Mouse (Mus musculus) limb, embryonic 14.5 days (tissue): ENCODE results near the gene Armc12. TPM values are rescaled to one million over a fixed set of nuclear protein-coding genes. Genes with fewer than 3 reads are reported as not detected.

Source experiments
- ATAC-seq: fragments of 200-750 bp; cut with Nextera tagmentation; 2 replicates; pipeline ENCODE4 v1.8.0; 2017; ENCODE audit warnings: low read depth, moderate number of reproducible peaks, moderate TSS enrichment; ENCODE audit not compliant: low FRiP score
- DNase-seq: peaks from one replicate; pipeline ENCODE4 v3.0.0-alpha.2; 2015; ENCODE audit warnings: low spot score
- H3K27ac ChIP-seq: fragments of 300-500 bp; sonication (generic); replicated peaks from 2 replicates; pipeline ENCODE4 v1.5.1; 2014; ENCODE audit warnings: low read depth, mild to moderate bottlenecking, low read length, moderate library complexity, mixed read lengths
- H3K27me3 ChIP-seq: fragments of 300-500 bp; sonication (generic); 2 replicates; pipeline ENCODE4 v1.6.1; 2014; ENCODE audit warnings: low read length, mixed read lengths; ENCODE audit not compliant: control insufficient read depth, insufficient read depth
- H3K36me3 ChIP-seq: fragments of 300-500 bp; sonication (generic); 2 replicates; pipeline ENCODE4 v1.6.1; 2014; ENCODE audit warnings: mild to moderate bottlenecking, low read length, moderate library complexity, mixed read lengths; ENCODE audit not compliant: control insufficient read depth, insufficient read depth
- H3K4me1 ChIP-seq: fragments of 300-500 bp; sonication (generic); 2 replicates; pipeline ENCODE4 v1.6.1; 2014; ENCODE audit warnings: antibody characterized with exemption, low read length, mixed read lengths; ENCODE audit not compliant: control insufficient read depth, insufficient read depth
- H3K4me2 ChIP-seq: fragments of 300-500 bp; sonication (generic); replicated peaks from 2 replicates; pipeline ENCODE4 v1.6.1; 2014; ENCODE audit warnings: low read depth, mild to moderate bottlenecking, low read length, moderate library complexity; ENCODE audit not compliant: severe bottlenecking
- H3K4me3 ChIP-seq: fragments of 300-500 bp; sonication (generic); replicated peaks from 2 replicates; pipeline ENCODE4 v1.5.1; 2014; ENCODE audit warnings: low read length
- H3K9ac ChIP-seq: fragments of 300-500 bp; sonication (generic); 2 replicates; pipeline ENCODE4 v1.6.1; 2014; ENCODE audit warnings: mild to moderate bottlenecking, low read depth, low read length, moderate library complexity; ENCODE audit not compliant: severe bottlenecking
- H3K9me3 ChIP-seq: fragments of 300-500 bp; sonication (generic); 2 replicates; pipeline ENCODE4 v1.6.1; 2016; ENCODE audit warnings: low read length; ENCODE audit not compliant: control insufficient read depth
- POLR2A ChIP-seq: fragments of 200-500 bp; IDR thresholded peaks from 2 replicates; pipeline ENCODE4 v1.8.0; 2012; ENCODE audit warnings: inconsistent platforms, mild to moderate bottlenecking, moderate library complexity, borderline replicate concordance; ENCODE audit not compliant: insufficient read depth, insufficient read length; ENCODE audit errors: extremely low read depth
- WGBS: fragments of 180-500 bp; shearing (Covaris S2); extraction: QIAGEN DNeasy Blood & Tissue Kit; methylation state at CpG from one replicate; pipeline ENCODE4 v1.1.7; 2014; 5-methylcytosine and 5-hydroxymethylcytosine counted together
- polyA plus RNA-seq, 2 experiments: library from polyadenylated mRNA; depleted of rRNA in 1 of 2; stranded (reverse) in 1 of 2; unstranded in 1 of 2; fragments of >200 nt; fragmentation: Nextera tagmentation in 1 of 2; extraction: Ambion mirVana in 1 of 2; gene quantifications; 2 replicates each; pipeline versions ENCODE4 v1.2.1 to v1.2.3; 2012 to 2014

Gene Armc12
- polyA plus RNA-seq, 2 experiments: 0.04 TPM; not detected in 1

DNA sequence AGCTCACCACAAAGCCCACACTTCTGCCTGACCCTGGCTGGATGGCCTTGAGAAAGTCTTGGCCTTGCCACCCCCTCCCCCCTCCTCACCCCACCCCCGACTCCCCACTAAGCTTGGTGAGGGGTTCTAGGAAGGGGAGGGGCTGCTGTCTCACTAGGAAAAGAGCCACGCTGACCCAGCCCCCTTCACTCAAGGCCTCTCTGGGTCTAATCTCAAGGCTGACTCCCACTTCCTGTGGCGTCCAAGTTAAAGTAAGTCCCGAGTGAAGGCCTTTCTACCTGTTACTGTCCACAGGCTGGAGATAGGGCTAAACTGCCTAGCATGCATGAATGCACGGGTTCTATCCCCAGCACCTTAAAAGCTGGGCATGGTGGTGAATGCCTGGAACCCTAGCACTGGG is 23.1 kb upstream of the Armc12 start:
- DNase-seq (no peak), ATAC-seq (no peak)
- Histone ChIP-seq H3K4me1 (peaks cover 14% of the 10 kb centered on the region), H3K9ac (no peak overlapping the region), H3K27me3 (no peaks in the 10 kb centered on the region), H3K9me3 (no peaks in the 10 kb centered on the region), H3K4me3 (no peak overlapping the region), H3K36me3 (no peaks in the 10 kb centered on the region), H3K27ac (no peak overlapping the region), H3K4me2 (no peak overlapping the region)
- no peak for TF ChIP-seq POLR2A
- WGBS: 32% methylated on average over 5 of the region's 5 CpGs

DNA sequence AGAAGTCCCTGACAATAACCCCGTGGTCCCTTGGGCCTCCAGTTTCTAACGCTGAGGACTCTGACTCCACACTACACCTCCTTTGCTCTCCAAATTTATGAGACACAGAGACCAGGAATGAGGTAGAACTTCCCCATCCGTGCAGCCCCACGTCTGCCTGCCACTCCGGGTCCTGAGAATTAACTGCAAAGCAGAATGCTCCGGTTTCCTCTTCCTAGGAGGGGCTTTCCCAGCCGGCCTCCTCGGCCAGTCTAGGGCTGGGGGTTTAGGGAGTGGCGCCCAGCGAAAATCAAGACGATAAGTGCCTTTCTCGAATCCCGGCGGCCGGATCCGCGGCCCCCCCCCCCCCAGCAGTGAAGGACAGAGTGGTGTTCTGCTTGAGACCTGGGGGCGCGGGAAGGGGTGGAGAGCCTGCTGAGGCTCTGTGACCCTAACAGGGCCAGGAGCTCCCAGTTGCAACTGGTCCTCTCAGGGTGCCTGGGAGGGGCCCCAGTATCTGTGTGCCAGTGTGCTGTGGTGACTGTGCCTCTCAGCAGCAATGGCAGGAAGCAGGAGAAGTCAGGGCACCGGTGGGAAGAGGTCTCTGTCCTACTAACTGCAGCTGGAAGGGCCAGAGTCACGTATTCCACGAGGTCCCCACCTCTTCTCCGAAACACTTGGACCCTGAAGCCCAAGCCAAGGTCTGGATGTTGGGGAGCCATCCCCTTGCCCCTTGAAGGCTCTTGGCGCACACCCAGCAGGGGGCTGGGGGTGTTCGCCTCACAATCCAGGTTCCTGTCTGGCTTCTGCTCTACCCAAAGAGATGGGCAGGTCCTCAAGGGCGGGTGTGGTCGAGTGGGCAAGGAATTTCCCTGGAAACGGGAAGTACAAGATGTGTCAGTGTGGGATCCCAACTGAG is 19.9 kb upstream of the Armc12 start:
- Histone ChIP-seq H3K27ac (no peak overlapping the region), H3K4me2 (peak overlapping the region; percentile 47), H3K36me3 (no peaks in the 10 kb centered on the region), H3K4me1 (peaks cover 14% of the 10 kb centered on the region), H3K27me3 (no peaks in the 10 kb centered on the region), H3K9ac (peak overlapping the region; percentile 53), H3K9me3 (no peaks in the 10 kb centered on the region), H3K4me3 (peak overlapping the region; percentile 15; the same call in 1 of the 2 replicates)
- DNase-seq: no peak
- ATAC-seq: no peak
- no peak for TF ChIP-seq POLR2A
- WGBS: 3% methylated on average over 26 of the region's 28 CpGs

DNA sequence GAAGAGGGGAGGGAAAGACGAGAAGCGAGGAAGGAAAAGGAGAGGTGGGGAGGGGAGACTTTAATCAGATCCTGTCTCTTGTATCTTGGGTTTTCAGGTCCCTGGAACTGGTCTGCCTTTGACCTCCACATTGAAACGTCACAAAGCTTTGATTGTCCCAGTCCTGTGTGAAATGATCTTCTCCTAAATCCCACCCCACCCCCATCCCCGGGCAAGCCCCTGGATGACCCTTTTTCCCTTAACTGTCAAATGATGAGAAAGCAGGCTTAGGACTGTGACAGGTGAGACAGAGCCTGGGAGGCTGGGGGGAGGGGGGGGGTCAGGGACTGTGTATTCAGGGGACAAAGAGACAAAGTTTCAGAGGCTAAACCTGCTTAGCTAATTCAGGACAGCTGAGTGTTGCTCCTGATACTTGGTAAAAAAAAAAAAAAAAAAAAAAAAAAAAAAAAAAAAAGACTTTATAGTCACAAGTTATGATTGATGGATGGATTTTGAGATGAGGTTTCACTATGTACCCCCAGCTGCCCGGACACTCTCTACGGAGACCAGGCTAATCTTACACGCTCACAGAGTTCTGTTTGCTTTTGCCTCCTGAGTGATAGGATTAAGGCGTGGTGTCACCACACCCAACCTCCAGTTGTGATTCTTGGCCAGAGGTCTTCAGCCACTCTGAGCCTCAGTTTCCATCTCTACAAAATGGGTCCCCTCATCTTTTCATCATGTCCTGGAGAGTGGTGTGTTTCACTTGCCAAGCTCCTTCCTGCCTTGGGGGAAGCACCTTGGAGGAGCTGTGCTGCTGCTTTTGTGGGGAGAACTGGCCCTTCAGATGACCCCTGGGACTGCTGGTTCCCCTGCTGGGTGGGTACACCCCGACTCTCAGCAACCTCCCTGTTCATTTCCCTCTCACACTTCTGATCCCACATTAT is 18.7 kb upstream of the Armc12 start:
- 0 out of 2 replicates have a peak overlapping the region, but pooled peaks have one; percentile 25 for H3K9ac ChIP-seq
- H3K27me3 ChIP-seq: no peaks in the 10 kb centered on the region
- H3K4me3 ChIP-seq: no peak overlapping the region
- TF ChIP-seq POLR2A: no peak
- H3K4me1 ChIP-seq: peaks cover 14% of the 10 kb centered on the region
- H3K36me3 ChIP-seq: no peaks in the 10 kb centered on the region
- no peak overlapping the region for H3K27ac ChIP-seq
- ATAC-seq (no peak), DNase-seq (no peak)
- no peaks in the 10 kb centered on the region for H3K9me3 ChIP-seq
- H3K4me2 ChIP-seq: no peak overlapping the region
- WGBS: 46% methylated on average over 9 of the region's 9 CpGs

DNA sequence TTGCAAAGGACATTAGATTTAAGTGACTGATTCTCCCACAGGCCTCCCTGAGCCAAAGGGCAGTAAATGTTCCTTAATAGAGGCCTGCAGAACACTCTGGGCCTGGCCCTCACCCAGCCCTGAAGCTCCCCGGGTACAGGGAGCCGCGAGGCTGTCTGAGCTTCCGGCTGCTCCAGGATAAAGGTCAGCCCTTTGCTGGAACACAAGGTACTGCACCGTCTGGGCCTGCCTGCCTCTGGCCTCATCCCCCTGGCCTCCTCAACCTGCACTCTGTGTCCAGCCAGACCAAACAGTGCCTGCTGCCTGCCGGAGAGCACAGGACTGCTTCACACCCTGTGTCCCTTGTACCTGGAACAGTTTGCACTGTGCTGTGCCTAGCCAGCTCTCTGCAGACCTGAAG is 17.9 kb upstream of the Armc12 start:
- H3K4me2 ChIP-seq: no peak overlapping the region
- H3K27me3 ChIP-seq: no peaks in the 10 kb centered on the region
- ATAC-seq: no peak
- 29% methylated on average over 6 of the region's 6 CpGs for WGBS
- H3K9me3 ChIP-seq: no peaks in the 10 kb centered on the region
- no peak overlapping the region for H3K27ac ChIP-seq
- no peak for TF ChIP-seq POLR2A
- no peaks in the 10 kb centered on the region for H3K36me3 ChIP-seq
- H3K9ac ChIP-seq: 0 out of 2 replicates have a peak overlapping the region, but pooled peaks have one; percentile 25
- H3K4me1 ChIP-seq: peaks cover 15% of the 10 kb centered on the region
- DNase-seq: no peak
- H3K4me3 ChIP-seq: no peak overlapping the region

DNA sequence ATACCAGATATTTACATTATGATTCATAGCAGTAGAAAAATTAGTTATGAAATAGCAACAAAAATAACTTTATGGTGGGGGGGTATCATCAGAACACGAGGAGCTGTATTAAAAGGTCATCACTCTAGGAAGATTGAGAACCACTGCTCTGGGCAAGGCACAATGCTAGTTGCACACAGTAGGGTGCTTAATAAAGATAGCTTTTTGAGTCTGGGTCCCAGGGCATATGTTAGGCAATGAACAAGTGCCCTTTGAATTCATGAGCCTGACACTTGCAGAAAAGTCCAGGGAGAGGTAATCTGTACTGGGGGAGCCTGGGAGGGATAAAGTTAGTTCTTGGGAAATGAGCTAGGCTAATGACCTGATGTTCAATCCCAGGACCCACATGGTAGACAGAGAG is 17.3 kb upstream of the Armc12 start:
- H3K9me3 ChIP-seq: no peaks in the 10 kb centered on the region
- TF ChIP-seq POLR2A: no peak
- WGBS: 71% methylated on average over 1 of the region's 1 CpGs
- H3K9ac ChIP-seq: no peak overlapping the region
- H3K4me3 ChIP-seq: no peak overlapping the region
- H3K27ac ChIP-seq: no peak overlapping the region
- H3K36me3 ChIP-seq: no peaks in the 10 kb centered on the region
- no peak for ATAC-seq
- H3K4me1 ChIP-seq: peaks cover 21% of the 10 kb centered on the region
- H3K4me2 ChIP-seq: no peak overlapping the region
- no peaks in the 10 kb centered on the region for H3K27me3 ChIP-seq
- DNase-seq: no peak
